Mouse (Mus musculus) spleen, postnatal 10 days (tissue): Measurements from ENCODE around the gene Mex3d.
A peak's percentile ranks its signal among the peaks of the same experiment; 100 is the strongest.

Source experiments
- DNase-seq, 2 experiments: peaks; one replicate each; pipeline ENCODE4 v3.0.0; 2021 to 2022; ENCODE audit warnings: low spot score in 2 of 2

Mex3d gene

GRCm38 (mm10) chr10:80331636-80332524 lies 55.6 kb downstream of the Mex3d start:
- DNase-seq: peak; percentile 55 to 76

- DNase-seq: peak in 1 of 2 experiments; percentile 32
Measured at GRCm38 (mm10) chr10:80330888-80331287, 56.6 kb downstream of the Mex3d start.
